Mouse (Mus musculus): ENCODE measurements around the gene Cpn1.

- no peak for TF ChIP-seq CTCF (IDR thresholded peaks at IDR 0.05)
- TF ChIP-seq EP300 (IDR thresholded peaks at IDR 0.05): no peak
Observed at GRCm38 (mm10) chr19:43927057-43927456, 59.3 kb downstream of the Cpn1 start.

All from lung, postnatal 0 days (tissue).